Mouse (Mus musculus) C2C12 (cell line): ENCODE measurements around the gene Cxcl9.

Experiments used
- CTCF ChIP-seq: IDR thresholded peaks from one replicate; pipeline ENCODE4 v1.5.1; 2011; ENCODE audit not compliant: control insufficient read depth, insufficient read depth, insufficient read length
- MYOD1 ChIP-seq: IDR thresholded peaks from one replicate; pipeline ENCODE4 v1.6.1; 2011; ENCODE audit warnings: low read depth; ENCODE audit not compliant: control insufficient read depth, insufficient read length
- MYOG ChIP-seq: IDR thresholded peaks from one replicate; pipeline ENCODE4 v1.6.1; 2011; ENCODE audit not compliant: control insufficient read depth, insufficient read length; ENCODE audit errors: extremely low read depth
- USF1 ChIP-seq: IDR thresholded peaks from one replicate; pipeline ENCODE4 v1.6.1; 2011; ENCODE audit warnings: low read depth, mild to moderate bottlenecking, control low read depth, moderate library complexity

DNA sequence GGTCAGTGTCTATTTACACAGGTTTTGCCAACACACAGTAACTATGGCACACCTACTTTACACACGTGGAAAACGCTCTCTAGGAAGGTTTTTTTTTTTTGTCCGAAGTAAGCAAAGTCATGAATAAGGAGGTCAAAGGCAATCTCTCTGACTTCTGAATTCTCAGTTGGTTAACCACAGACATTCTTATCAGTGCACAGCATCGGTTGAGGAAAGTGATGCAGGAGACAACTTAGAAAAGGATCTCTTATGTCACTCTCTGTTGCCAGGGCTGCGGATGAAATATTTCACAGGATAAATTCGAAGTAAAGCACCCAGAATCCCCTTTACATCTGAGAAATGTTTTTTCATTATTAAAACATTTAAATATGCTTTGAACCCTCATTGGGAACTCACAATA lies 512 bp downstream of the Cxcl9 start:
- no peak for TF ChIP-seq CTCF
- no peak for TF ChIP-seq MYOD1
- TF ChIP-seq USF1: no peak
- TF ChIP-seq MYOG: no peak
